Mouse (Mus musculus) spleen, adult 2 months (tissue): ENCODE measurements around the gene Gm37240.

ENCODE experiments used
- CTCF ChIP-seq: fragments of 200-500 bp; IDR thresholded peaks from 2 replicates; pipeline ENCODE4 v1.5.1; 2011; ENCODE audit warnings: mild to moderate bottlenecking, inconsistent platforms; ENCODE audit not compliant: insufficient read depth, insufficient read length, insufficient replicate concordance; ENCODE audit errors: extremely low read depth
- POLR2A ChIP-seq: fragments of 200-500 bp; IDR thresholded peaks from 2 replicates; pipeline ENCODE4 v1.6.1; 2011; ENCODE audit warnings: low read depth, low read length, inconsistent platforms

DNA sequence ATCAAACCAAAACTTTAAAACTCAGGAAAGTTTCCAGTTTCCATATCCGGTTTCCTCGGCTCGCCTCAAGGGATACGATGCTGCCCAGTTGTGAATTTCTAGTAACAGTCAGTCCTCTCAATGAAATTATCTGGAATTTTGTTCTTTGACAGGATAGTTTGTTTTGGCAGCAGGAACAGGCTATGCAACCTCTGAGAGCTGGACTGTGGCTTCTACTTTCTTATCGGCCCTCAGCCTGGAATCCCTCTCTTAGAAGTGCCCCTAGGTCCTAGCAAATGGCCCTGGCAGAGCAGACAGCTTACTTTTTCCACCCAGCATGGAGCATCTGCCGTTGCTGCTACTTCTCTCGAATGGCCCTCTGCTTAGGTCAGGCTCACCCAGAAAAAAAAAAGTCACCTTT lies 755.4 kb downstream of the Gm37240 start:
- TF ChIP-seq CTCF (no peak), POLR2A (no peak)
